Mouse (Mus musculus) mouse embryonic stem cell (cell line): ENCODE data around the gene Slc35b2.

Experiments used
- in situ Hi-C, 2 experiments: fragments of 300-500 bp; cut with MboI; formaldehyde crosslinking; loops; 1 replicate in 1 of 2; 3 replicates in 1 of 2; pipeline ENCODE4 v1.14.3; 2019 to 2020; ENCODE audit warnings: low sequenced_read_pairs in 2 of 2, low pct_unique_long_range_greater_than_20kb in 1 of 2, mixed read lengths in 1 of 2; ENCODE audit not compliant: unreplicated experiment in 1 of 2

Gene Slc35b2

DNA sequence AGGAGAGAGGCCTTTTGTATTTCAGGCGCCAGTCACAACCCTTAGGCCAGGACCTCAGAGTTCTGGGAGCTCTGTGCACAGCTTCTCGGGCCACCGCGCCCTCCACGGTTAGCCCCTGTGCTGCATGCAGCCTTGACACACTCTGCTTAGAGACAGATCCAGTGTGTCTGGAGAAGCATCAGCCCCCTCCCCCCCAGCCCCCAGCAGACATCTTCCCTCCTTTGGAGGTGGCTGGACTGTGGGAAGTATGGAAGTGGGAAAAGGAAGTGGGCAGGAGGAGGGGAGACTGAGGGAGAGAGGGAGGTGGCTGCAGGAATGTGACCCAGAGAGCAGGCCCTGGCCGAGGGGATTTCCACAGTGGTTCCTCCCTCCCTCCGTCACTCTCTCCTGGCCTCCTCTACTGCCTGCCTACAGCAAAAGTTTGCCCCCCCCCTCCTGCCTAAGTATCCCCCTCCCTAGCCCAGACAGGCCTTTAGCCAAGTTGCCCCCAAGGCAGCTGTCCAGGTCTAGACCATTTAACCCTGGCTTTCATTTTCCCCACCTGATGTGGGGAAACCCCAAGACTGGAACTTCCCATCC lies 6.3 kb upstream of the Slc35b2 start:
- in situ Hi-C loops, result loop anchor here in 1 of 2 experiments (5.0 kb wide), 1 partner anchor 80 kb away; the partner anchor contains the start of gene Spats1

- in situ Hi-C loops, result loop anchor here in 1 of 2 experiments (5.0 kb wide), 1 partner anchor 81 kb away; the partner anchor contains the start of gene Spats1
Observed at GRCm38 (mm10) chr17:45557998-45558862, 5.4 kb upstream of the Slc35b2 start.

- in situ Hi-C loops, result loop anchor here in 1 of 2 experiments (5.0 kb wide), 1 partner anchor 83 kb away; the partner anchor contains the start of gene Spats1
Observed at GRCm38 (mm10) chr17:45559732-45560525, 3.7 kb upstream of the Slc35b2 start.

GRCm38 (mm10) chr17:45563216-45563615 lies 458 bp upstream of the Slc35b2 start:
- in situ Hi-C loops, result no loop called here

- in situ Hi-C loops, result no loop called here
Observed at GRCm38 (mm10) chr17:45564531-45565084, 934 bp downstream of the Slc35b2 start.

GRCm38 (mm10) chr17:45565103-45565502 lies 1.4 kb downstream of the Slc35b2 start:
- in situ Hi-C loops, result no loop called here

GRCm38 (mm10) chr17:45566031-45566359 lies 2.3 kb downstream of the Slc35b2 start:
- in situ Hi-C loops, result no loop called here

- in situ Hi-C loops, result no loop called here
Observed at GRCm38 (mm10) chr17:45566360-45567161, 2.9 kb downstream of the Slc35b2 start.

DNA sequence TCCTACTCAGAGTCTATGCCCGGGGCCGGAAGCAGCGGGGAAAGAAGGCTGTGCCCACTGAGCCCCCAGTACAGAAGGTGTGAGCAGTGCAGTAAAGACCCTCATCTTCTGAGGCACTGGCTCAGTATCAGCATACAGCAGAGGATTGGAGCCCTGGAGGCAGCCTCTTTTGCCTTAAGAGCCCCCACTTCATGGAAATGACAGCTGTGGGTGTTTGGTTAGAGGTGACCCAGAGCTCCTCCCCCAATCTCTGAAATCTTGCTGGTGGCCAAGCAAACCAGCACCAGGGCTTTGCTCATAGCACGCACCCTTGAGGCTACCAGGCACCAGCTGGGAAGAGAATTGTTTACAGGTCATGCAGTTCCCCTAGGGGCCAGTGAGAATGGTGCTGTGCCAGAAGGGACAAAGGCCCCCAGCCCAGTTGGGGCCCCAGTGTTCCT lies 3.5 kb downstream of the Slc35b2 start:
- in situ Hi-C loops, result no loop called here

DNA sequence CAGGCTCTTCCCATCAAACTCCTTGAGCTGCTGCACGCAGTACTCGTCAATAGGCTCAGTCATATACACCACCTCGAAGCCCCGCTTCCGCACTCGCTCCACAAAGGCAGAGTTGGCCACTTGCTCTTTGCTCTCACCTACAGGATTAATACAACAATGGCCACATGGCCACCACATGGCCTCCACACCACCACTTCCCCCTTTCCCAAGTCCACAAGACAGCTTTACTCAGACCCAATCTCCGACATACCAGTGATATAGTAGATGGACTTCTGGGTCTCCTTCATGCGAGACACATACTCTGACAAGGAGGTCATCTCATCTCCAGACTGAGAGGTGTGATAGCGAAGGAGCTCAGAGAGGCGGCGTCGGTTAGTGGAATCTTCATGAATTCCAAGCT lies 5.3 kb downstream of the Slc35b2 start:
- in situ Hi-C loops, result no loop called here

GRCm38 (mm10) chr17:45569999-45570398 lies 6.3 kb downstream of the Slc35b2 start:
- in situ Hi-C loops, result no loop called here

DNA sequence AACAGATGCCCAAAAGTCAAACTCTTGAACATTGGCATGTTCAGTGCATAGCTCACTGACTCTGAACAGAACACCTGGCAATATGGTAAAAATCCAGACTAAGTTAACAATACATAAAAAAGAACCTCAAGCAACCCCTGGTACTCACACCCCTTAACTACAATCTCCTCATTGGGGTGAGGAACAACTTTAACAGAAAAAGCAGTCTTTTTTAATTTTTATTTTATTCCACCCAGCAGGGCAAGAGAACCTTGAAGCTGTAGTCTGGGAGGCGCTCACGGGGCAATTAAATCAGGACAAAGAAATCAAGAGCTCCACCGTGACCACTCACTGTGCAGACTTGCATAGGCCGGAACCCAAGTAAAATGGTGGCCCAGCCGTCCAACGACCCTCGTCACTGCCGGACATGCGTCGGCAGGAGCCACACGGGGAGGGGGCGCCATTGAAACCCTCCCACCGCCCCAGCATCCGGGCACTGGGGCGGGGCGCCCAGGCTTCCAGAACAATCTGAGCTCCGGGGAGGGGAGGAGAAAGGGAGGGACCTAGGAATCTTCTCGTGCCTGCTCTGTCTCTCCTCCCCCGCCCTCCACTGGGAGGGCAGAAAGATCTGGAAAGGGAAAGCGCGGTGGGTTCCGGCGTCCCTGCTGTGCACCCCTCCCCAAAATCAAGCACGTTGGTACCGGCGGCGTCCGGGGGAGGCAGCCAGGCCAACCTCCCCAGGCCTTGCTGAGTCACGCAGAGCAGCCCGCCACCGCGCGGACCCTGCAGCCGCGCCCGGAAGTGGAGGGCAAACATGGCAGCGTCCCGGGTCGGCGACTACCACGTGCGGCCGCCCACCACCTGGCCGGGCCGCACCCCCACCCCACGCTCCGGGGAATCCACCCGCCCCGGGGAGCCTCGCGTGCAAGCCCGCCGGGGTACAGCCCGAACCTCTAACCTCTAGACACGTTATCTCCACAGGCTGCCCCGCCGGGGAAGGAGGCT lies 8.7 kb downstream of the Slc35b2 start:
- in situ Hi-C loops, result no loop called here

GRCm38 (mm10) chr17:45573087-45573779 lies 9.6 kb downstream of the Slc35b2 start, which contains the start of gene Hsp90ab1:
Gene Hsp90ab1 (minus strand): TSS chr17:45573271.
- in situ Hi-C loops, result no loop called here

- in situ Hi-C loops, result no loop called here
Observed at GRCm38 (mm10) chr17:45573780-45574123, 10.1 kb downstream of the Slc35b2 start.

DNA sequence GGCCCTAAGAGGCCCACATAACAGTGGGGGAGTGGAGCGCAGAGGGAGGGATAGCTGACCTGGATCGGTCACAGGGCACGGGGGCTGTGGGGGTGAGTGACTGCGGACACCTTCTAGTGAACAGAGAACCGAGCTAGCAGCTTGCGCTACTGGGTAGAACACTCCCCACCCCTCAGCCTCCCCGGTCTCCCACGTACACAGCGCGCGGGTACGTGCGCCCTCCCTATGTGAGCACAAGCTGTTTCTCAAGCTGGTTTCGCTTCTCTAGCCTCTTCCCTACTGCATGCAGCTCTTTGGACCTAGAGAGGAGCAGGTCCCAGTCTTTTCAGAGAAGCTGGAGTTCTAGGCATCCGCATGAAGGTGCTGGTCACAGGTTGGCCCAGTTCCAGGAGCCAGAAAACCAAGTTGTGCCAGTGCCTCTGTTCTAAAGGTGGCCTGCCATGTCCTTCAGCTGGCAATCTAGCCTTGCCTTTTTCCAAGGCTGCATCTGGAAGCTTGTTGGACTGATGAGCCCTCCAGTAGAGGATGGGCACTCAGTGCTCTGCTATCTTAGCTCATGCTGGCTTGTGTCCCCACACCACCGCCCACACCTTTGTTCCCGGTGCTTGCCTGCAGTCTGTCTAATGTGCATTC lies 10.6 kb downstream of the Slc35b2 start:
- in situ Hi-C loops, result no loop called here
